Mouse (Mus musculus) gastrocnemius, adult 8-10 months (tissue): Measurements from ENCODE around the gene Ggta1. TPM values are rescaled to one million over a fixed set of nuclear protein-coding genes. Genes with fewer than 3 reads are reported as not detected.
A peak's percentile ranks its signal among the peaks of the same experiment; 100 is the strongest.

ENCODE experiments used
- DNase-seq, 2 experiments: peaks; one replicate each; pipeline ENCODE4 v3.0.0; 2022; ENCODE audit warnings: low spot score in 2 of 2
- total RNA-seq, 4 experiments: library from RNA; stranded (reverse); gene quantifications; 2 replicates each; pipeline ENCODE4 v1.2.4; 2022

Ggta1 gene
- total RNA-seq, 4 experiments from 2014 or later = 3.3 to 5.5 (median 4.0) TPM

- DNase-seq = no peak
Observed at GRCm38 (mm10) chr2:35407266-35407665, 55.8 kb downstream of the Ggta1 start.

- DNase-seq = no peak
Observed at GRCm38 (mm10) chr2:35406611-35407010, 56.4 kb downstream of the Ggta1 start.

- no peak for DNase-seq
Observed at GRCm38 (mm10) chr2:35402391-35402790, 60.6 kb downstream of the Ggta1 start.

- no peak for DNase-seq
Observed at GRCm38 (mm10) chr2:35400739-35401138, 62.3 kb downstream of the Ggta1 start.

- no peak for DNase-seq
Observed at GRCm38 (mm10) chr2:35398184-35398828, 64.7 kb downstream of the Ggta1 start.

- peak; percentile 37 to 52 for DNase-seq
Observed at GRCm38 (mm10) chr2:35397590-35398173, 65.3 kb downstream of the Ggta1 start.

- DNase-seq = no peak
Observed at GRCm38 (mm10) chr2:35397096-35397495, 65.9 kb downstream of the Ggta1 start, which contains the start of gene 4930402F06Rik. 4930402F06Rik (minus strand) TSS chr2:35397175.

- peak; percentile 34 to 46 for DNase-seq
Observed at GRCm38 (mm10) chr2:35385441-35385871, 77.6 kb downstream of the Ggta1 start.

GRCm38 (mm10) chr2:35379306-35379705 is 83.7 kb downstream of the Ggta1 start:
- no peak for DNase-seq

GRCm38 (mm10) chr2:35377600-35377999 is 85.4 kb downstream of the Ggta1 start:
- DNase-seq = no peak

GRCm38 (mm10) chr2:35373003-35373402 is 90.0 kb downstream of the Ggta1 start:
- no peak for DNase-seq

- DNase-seq = no peak
Observed at GRCm38 (mm10) chr2:35370686-35371085, 92.3 kb downstream of the Ggta1 start.

GRCm38 (mm10) chr2:35367629-35368028 is 95.4 kb downstream of the Ggta1 start, which contains the start of gene 4930568D16Rik:
4930568D16Rik (minus strand) TSS chr2:35367729.
- no peak for DNase-seq

Other genes with a start within 250 kb of the Ggta1 start
- 100 to 1,000 TPM; 276 to 604 (median 428) TPM for gene Gsn, start 206.9 kb downstream of the Ggta1 start, total RNA-seq
- gene Stom, start 126.3 kb downstream of the Ggta1 start, total RNA-seq = 10 to 100 TPM; 25.3 to 27.8 (median 26.6) TPM
- gene 4930568D16Rik, start 95.5 kb downstream of the Ggta1 start, total RNA-seq = not detected
- gene 4930402F06Rik, start 66.1 kb downstream of the Ggta1 start, total RNA-seq = not detected
- 10 to 100 TPM; 38.2 to 71.8 (median 40.3) TPM for gene Dab2ip, start 95.0 kb upstream of the Ggta1 start, total RNA-seq